Mouse (Mus musculus) brown adipose tissue, adult 24 weeks (tissue): ENCODE measurements around the gene Brs3. TPM values are rescaled to one million over a fixed set of nuclear protein-coding genes. Genes with fewer than 3 reads are reported as not detected.

ENCODE experiments used
- H3K27ac ChIP-seq: fragments of 200-500 bp; replicated peaks from 2 replicates; pipeline ENCODE4 v1.5.1; 2012; ENCODE audit warnings: low read depth, mild to moderate bottlenecking, low read length
- H3K4me1 ChIP-seq: fragments of 200-500 bp; 2 replicates; pipeline ENCODE4 v1.6.1; 2012; ENCODE audit warnings: low read length, mixed read lengths; ENCODE audit not compliant: control insufficient read depth, insufficient read depth, insufficient read length
- H3K4me3 ChIP-seq: fragments of 200-500 bp; 2 replicates; pipeline ENCODE4 v1.5.1; 2012; ENCODE audit warnings: low read depth, mild to moderate bottlenecking, low read length, moderate library complexity; ENCODE audit not compliant: insufficient read depth
- polyA plus RNA-seq: library from polyadenylated mRNA; stranded (reverse); fragments of >200 nt; gene quantifications from 2 replicates; pipeline ENCODE4 v1.2.4, GENCODE M21; 2012; ENCODE audit not compliant: missing spikeins, insufficient read depth, insufficient read length

Gene Brs3
- not detected in 2 replicates for polyA plus RNA-seq

DNA sequence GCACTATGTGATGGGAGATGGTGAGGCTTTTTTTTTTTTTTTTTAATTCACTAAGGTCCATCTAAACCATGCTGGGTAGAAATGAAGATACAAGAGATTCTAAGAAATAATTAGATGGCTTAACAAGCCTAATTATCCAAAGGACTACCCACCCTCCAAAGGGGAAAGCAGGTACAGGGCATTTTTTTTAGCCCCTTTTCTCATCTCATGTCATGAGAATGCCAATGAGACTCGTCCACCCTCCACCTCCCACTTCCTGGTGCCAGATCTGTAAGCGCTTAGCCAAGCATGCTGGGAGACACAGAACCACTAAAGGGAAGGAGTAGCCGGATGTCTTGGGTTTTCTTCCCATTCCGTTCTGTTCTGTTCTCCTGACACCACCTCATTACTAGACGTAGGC lies at the start of gene Brs3:
Brs3 (plus strand) TSS at position 301 of the 400 bp plus-strand sequence.
- no peak within 1 kb of the TSS for H3K4me3 ChIP-seq
- H3K27ac ChIP-seq: no peak within 1 kb of the TSS
- H3K4me1 ChIP-seq: no peaks in the 10 kb centered on the region

- no peaks in the 10 kb centered on the region for H3K4me1 ChIP-seq
- no peak overlapping the region for H3K27ac ChIP-seq
- no peak overlapping the region for H3K4me3 ChIP-seq
Measured at GRCm38 (mm10) chrX:57012891-57013290, 30.0 kb upstream of the Brs3 start.

DNA sequence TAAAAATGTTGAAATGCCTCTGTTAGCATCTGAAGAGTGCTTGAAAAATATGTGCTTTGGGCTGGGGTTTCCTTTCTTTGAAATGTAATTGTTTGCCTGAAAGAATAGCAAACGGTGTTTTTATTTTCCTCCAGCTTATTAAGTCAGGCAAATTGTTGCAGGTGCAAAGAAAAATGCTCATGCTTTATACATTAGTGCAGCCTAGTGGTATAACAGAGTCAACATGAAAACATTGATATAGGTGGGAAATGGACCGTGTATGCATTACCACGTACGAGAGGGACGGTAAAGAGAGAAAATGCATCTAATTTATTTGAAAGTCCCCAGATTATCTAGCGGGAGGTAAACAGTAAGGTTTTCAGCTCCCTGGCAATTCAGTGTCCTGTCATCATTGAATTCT lies 995 bp downstream of the Brs3 start:
- Histone ChIP-seq H3K27ac (no peak overlapping the region), H3K4me1 (no peaks in the 10 kb centered on the region), H3K4me3 (no peak overlapping the region)

DNA sequence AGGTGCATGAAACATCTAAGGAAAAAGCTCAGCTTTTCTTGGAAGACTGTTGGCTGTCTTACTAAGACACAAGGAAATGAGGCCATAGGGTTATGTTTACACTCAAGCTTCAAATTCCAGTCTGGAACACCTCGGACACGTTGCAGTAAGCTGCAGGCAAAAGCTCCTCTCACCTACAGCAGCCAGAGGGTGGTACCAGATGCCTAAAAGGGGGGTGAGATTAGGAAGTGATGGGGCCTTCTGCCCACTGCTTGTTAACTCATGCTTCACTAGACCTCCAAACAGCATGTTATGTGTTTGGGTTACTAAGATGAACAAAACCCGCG lies 9.9 kb downstream of the Brs3 start:
- H3K4me3 ChIP-seq: peak overlapping the region; percentile 98
- no peak overlapping the region for H3K27ac ChIP-seq
- H3K4me1 ChIP-seq: no peaks in the 10 kb centered on the region

DNA sequence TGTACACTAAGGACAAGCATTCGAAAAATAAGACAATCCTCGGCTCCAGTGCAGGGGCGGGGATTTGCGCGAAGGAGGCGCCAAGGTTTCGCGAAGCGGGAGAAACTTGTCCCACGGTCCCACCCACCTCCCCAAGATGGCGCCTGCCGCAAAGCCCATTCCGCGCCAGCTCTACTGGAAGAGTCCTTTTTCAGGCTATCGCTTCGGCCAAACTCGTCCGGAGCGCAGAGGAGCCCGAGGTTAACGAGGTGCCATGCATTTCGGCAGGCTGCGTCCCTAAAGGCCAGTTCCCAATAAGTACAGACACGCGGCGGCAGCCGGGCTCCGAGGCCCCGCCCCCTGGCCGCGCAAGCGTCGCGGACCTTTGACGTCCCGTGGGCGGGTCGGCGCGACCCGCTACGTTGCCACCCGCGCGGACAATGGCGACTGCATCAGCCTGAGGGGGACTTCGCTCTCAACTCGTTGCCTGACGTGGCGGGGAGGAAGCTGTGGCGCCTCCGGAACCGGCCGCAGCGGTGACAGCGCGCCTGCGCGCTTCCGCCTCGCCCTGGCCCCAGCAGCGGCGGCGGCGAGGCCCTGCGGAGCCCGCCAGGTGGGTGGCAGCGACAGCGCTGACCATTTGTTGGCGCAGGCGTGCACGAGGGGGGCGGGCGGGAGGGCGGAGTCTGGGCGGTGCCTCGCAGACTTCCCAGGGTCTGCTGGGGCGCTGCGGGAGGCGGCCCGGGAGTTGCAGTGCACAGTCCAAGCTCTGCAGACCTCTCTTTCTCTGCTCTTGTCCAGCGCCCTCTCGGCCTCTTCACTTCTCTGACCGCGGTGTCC lies 10.5 kb downstream of the Brs3 start, which contains the start of gene Htatsf1:
Htatsf1 (plus strand) TSS at position 410 of the 819 bp plus-strand sequence.
- peak within 1 kb of the TSS; percentile 98 for H3K27ac ChIP-seq
- no peaks in the 10 kb centered on the region for H3K4me1 ChIP-seq
- H3K4me3 ChIP-seq: peak within 1 kb of the TSS; percentile 98

GRCm38 (mm10) chrX:57053993-57054385 lies 11.1 kb downstream of the Brs3 start:
- Histone ChIP-seq H3K4me1 (no peaks in the 10 kb centered on the region), H3K4me3 (peak overlapping the region; percentile 98), H3K27ac (no peak overlapping the region)

DNA sequence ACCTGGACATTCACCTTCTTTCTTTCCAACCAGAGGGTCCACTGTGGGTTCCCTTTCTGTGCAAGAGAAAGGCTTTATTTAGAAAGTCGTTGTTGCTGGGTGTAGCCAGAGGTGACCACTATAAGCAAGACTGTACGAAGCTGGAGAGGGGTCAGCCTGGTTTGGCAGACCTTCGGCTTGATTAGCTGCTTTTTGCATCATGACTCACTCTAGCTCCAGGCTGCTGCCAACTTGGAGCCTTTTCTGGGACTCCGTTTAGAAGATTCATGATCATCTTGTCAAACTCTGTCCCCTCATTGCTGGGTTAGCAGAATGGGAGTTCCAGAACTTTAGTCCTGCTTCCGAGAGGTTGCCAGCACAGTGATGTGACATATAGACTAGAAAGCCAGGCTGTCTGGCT lies 38.6 kb downstream of the Brs3 start:
- no peak overlapping the region for H3K27ac ChIP-seq
- H3K4me1 ChIP-seq: no peaks in the 10 kb centered on the region
- no peak overlapping the region for H3K4me3 ChIP-seq

DNA sequence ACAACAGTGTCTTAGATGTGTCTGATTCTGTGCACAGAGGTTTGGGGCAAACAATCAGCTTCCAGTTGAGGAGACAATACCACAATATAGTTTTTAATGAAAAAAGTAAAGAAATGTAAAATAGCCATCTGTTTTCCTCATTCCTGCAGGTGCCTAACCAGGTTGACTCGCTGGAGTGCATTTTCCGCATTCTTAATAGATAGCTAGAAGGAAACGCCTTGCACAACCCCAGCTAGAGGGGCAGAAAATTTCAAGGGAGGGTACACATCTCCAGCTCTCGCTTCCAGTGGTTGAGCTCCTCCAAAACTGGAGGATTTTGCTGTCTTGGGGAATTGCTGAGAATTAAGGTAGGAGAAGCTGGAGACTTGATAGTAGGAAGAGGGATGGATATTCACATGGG lies 44.9 kb downstream of the Brs3 start, which contains the start of gene Vgll1:
Vgll1 (plus strand) TSS at position 301 of the 400 bp plus-strand sequence.
- Histone ChIP-seq H3K27ac (no peak within 1 kb of the TSS), H3K4me1 (no peaks in the 10 kb centered on the region), H3K4me3 (no peak within 1 kb of the TSS)

Other genes with a start within 250 kb of the Brs3 start
- 1.4 and 2.1 TPM in 2 replicates for gene Map7d3, start 220.7 kb upstream of the Brs3 start, polyA plus RNA-seq
- gene Adgrg4, start 172.9 kb upstream of the Brs3 start, polyA plus RNA-seq: not detected in 2 replicates
- 37.3 and 38.0 TPM in 2 replicates for gene Htatsf1, start 10.5 kb downstream of the Brs3 start, polyA plus RNA-seq
- gene Vgll1, start 45.0 kb downstream of the Brs3 start, polyA plus RNA-seq: not detected in 2 replicates
- gene Cd40lg, start 169.1 kb downstream of the Brs3 start, polyA plus RNA-seq: not detected in 2 replicates